Mouse (Mus musculus) liver, embryonic 16.5 days (tissue): ENCODE data around the gene Gtf3c5. TPM values are rescaled to one million over a fixed set of nuclear protein-coding genes. Genes with fewer than 3 reads are reported as not detected.

Experiments used
- ATAC-seq: fragments of 200-750 bp; cut with Nextera tagmentation; 2 replicates; pipeline ENCODE4 v1.8.0; 2017; ENCODE audit warnings: low read depth, mild to moderate bottlenecking, moderate number of reproducible peaks, moderate library complexity
- H3K27ac ChIP-seq: fragments of 300-500 bp; sonication (generic); 2 replicates; pipeline ENCODE4 v1.5.1; 2014; ENCODE audit warnings: mild to moderate bottlenecking, low read length
- H3K27me3 ChIP-seq: fragments of 300-500 bp; sonication (generic); 2 replicates; pipeline ENCODE4 v1.6.1; 2014; ENCODE audit warnings: low read depth, low read length, mixed read lengths; ENCODE audit not compliant: control insufficient read depth, insufficient read depth
- H3K36me3 ChIP-seq: fragments of 300-500 bp; sonication (generic); 2 replicates; pipeline ENCODE4 v1.6.1; 2014; ENCODE audit warnings: mild to moderate bottlenecking; ENCODE audit not compliant: control insufficient read depth, insufficient read depth
- H3K4me1 ChIP-seq: fragments of 300-500 bp; sonication (generic); 2 replicates; pipeline ENCODE4 v1.6.1; 2014; ENCODE audit warnings: low read depth, low read length, mixed read lengths; ENCODE audit not compliant: control insufficient read depth
- H3K4me2 ChIP-seq: fragments of 300-500 bp; sonication (generic); 2 replicates; pipeline ENCODE4 v1.6.1; 2014; ENCODE audit warnings: low read depth, low read length, mixed read lengths
- H3K4me3 ChIP-seq: fragments of 300-500 bp; sonication (generic); 2 replicates; pipeline ENCODE4 v1.5.1; 2014; ENCODE audit warnings: low read depth, mild to moderate bottlenecking, low read length
- H3K9ac ChIP-seq: fragments of 300-500 bp; sonication (generic); 2 replicates; pipeline ENCODE4 v1.6.1; 2014; ENCODE audit warnings: low read depth, low read length
- H3K9me3 ChIP-seq: fragments of 300-500 bp; sonication (generic); replicated peaks from 2 replicates; pipeline ENCODE4 v1.6.1; 2016; ENCODE audit warnings: low read length; ENCODE audit not compliant: control insufficient read depth
- WGBS: fragments of 180-500 bp; shearing (Covaris S2); extraction: QIAGEN DNeasy Blood & Tissue Kit; methylation state at CpG from one replicate; pipeline ENCODE4 v1.1.7; 2014; ENCODE audit not compliant: insufficient replicate concordance; 5-methylcytosine and 5-hydroxymethylcytosine counted together
- polyA plus RNA-seq: library from polyadenylated mRNA; unstranded; fragments of >200 nt; fragmentation: Nextera tagmentation; extraction: Ambion mirVana; gene quantifications from 2 replicates; pipeline ENCODE4 v1.2.1, GENCODE M21; 2015

Gtf3c5 gene
- polyA plus RNA-seq, 1 experiment from 2014 or later, result 12.1 TPM

DNA sequence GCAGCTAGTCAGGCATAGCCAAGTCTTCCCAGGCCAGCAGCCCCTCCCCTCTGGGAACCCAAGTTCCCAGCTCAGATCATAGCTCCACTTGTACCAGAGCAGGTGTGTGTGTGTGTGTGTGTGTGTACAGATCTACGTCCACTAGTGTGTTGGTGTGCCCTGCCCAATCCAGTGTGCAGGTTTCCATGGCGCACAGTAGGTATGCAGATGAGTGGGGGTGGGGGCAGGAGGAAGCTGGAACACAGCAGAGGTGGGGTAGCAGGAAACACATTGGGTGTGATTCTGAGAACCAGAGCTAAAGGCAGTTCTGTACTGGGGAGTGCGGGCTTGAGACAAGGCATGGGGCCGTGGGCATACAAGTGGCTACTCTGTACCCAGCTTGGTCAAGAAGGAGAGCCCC is 19.2 kb downstream of the Gtf3c5 start:
- Histone ChIP-seq H3K36me3 (peaks cover 3% of the 10 kb centered on the region), H3K4me3 (no peak overlapping the region), H3K27ac (no peak overlapping the region), H3K9ac (no peak overlapping the region), H3K4me2 (no peak overlapping the region), H3K27me3 (no peaks in the 10 kb centered on the region), H3K9me3 (no peaks in the 10 kb centered on the region), H3K4me1 (no peaks in the 10 kb centered on the region)
- 76% methylated on average over 4 of the region's 4 CpGs for WGBS
- no peak for ATAC-seq

DNA sequence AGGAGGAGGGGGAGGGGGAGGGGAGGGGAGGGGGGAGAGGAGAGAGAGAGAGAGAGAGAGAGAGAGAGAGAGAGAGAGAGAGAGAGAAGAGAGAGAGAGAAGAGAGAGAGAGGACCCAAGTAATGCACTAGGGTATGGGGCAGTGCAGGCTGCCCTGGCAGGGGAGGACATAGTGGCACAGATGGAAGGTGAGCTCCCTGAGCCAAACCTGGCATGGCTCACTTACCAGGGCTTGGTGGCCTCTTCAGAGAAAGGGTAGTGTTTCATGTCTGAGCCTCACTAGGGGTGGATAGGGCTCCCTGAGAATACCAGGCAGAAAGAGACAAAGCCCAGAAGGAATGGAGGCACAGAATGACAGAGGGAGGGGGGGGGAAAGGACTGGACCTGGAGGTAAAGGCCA is 19.7 kb downstream of the Gtf3c5 start:
- H3K36me3 ChIP-seq, result peaks cover 3% of the 10 kb centered on the region
- no peak for ATAC-seq

DNA sequence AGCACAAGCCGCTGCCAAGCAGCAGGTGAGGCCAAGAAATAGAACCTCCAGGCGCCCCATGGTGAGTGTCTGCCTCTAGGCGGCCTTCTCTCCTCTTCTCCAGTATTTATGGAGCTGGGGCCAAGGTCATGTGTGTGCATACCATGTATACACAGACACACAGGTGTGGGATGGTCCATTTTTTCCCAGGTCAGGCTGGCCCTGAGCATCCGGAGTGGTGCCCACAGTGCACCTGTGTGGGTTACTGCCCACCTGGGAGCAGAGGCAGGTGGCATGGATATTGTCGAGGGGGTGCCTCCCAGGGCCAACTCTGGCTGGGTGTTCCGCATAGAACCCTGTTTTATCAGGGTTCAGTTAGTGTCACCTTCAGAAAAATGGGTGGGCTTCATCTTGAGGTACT is 20.2 kb downstream of the Gtf3c5 start, which contains the start of gene Cel:
Gene Cel, minus strand, starts transcription at position 101 of the 400 bp plus-strand sequence.
- WGBS, result 58% methylated on average over 6 of the region's 6 CpGs
- no peak within 1 kb of the TSS for H3K4me3 ChIP-seq
- ATAC-seq, result no peak
- no peak within 1 kb of the TSS for H3K27ac ChIP-seq
- H3K4me2 ChIP-seq, result no peak within 1 kb of the TSS
- no peaks in the 10 kb centered on the region for H3K4me1 ChIP-seq
- H3K9me3 ChIP-seq, result no peaks in the 10 kb centered on the region
- no peaks in the 10 kb centered on the region for H3K27me3 ChIP-seq
- H3K9ac ChIP-seq, result no peak within 1 kb of the TSS
- H3K36me3 ChIP-seq, result peaks cover 3% of the 10 kb centered on the region

More for the DNA sequence above, 19.7 kb downstream of the Gtf3c5 start:
- no peaks in the 10 kb centered on the region for H3K9me3 ChIP-seq
- no peak overlapping the region for H3K9ac ChIP-seq
- H3K4me1 ChIP-seq, result no peaks in the 10 kb centered on the region
- H3K27ac ChIP-seq, result no peak overlapping the region
- H3K4me2 ChIP-seq, result no peak overlapping the region
- no peak overlapping the region for H3K4me3 ChIP-seq
- no peaks in the 10 kb centered on the region for H3K27me3 ChIP-seq

DNA sequence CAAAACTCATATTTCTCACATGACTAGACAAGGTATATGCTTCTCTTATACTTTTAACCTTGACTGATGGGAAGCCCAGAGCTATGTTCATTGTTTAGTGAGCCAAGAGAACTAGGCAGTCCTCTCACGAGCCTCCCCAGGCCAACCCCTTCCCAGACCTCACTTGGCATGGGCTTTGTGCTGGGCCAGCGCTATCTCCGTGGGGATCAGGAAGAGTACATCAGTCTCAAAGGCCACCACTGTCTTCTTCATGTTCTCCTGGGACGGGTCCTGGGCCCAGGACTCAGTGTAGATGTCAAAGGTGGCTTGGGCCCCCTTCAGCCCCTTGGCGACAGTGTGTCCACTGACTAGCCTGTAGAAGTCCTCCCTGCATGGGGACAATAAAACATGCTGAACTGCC is 26.1 kb downstream of the Gtf3c5 start:
- Histone ChIP-seq H3K4me3 (no peak overlapping the region), H3K9ac (no peak overlapping the region), H3K27me3 (no peaks in the 10 kb centered on the region), H3K9me3 (no peaks in the 10 kb centered on the region), H3K27ac (no peak overlapping the region), H3K4me2 (no peak overlapping the region), H3K36me3 (no peaks in the 10 kb centered on the region), H3K4me1 (no peaks in the 10 kb centered on the region)
- WGBS, result 61% methylated on average over 5 of the region's 5 CpGs
- ATAC-seq, result no peak

DNA sequence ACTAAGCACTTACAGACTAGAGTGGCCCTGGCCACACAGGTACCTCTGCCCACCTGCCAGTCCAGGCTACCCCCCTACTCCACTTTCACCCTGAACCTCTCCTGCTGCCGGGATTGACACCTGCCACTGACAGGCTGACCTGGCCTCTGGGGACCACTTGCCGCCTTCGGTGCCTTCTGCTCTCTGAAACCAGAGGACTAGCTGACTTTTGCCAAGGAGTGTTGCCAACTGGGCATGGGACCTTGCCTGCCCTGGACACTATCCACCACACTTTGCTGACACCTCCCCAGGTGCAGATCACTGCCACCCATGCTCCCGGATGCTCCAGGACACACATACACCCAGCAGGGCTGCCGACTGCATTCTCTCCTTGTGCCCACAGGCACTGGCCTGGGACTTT is 31.2 kb downstream of the Gtf3c5 start:
- H3K9ac ChIP-seq, result no peak overlapping the region
- no peak for ATAC-seq
- H3K27ac ChIP-seq, result no peak overlapping the region
- H3K27me3 ChIP-seq, result no peaks in the 10 kb centered on the region
- H3K9me3 ChIP-seq, result no peaks in the 10 kb centered on the region
- no peaks in the 10 kb centered on the region for H3K4me1 ChIP-seq
- H3K4me3 ChIP-seq, result no peak overlapping the region
- no peaks in the 10 kb centered on the region for H3K36me3 ChIP-seq
- 81% methylated on average over 5 of the region's 5 CpGs for WGBS
- H3K4me2 ChIP-seq, result no peak overlapping the region

DNA sequence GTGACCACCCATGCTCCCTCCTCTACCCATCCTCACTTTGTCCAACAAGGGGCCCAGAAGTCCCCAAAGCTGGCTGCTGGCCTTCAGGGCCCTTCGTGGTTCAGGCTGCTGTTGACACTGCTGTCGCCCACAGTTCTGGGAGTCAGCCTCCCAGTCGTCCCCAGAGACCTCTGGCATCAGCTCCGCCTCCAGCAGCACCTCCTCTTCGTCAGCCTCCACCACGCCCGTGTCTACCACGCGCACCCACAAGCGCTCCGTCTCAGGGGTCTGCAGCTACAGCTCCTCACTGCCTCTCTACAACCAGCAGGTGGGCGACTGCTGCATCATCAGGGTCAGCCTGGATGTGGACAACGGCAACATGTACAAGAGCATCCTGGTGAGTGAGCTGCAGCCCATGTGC is 34.4 kb downstream of the Gtf3c5 start:
- Histone ChIP-seq H3K4me3 (no peak overlapping the region), H3K27ac (no peak overlapping the region), H3K4me2 (no peak overlapping the region), H3K36me3 (no peaks in the 10 kb centered on the region), H3K4me1 (no peaks in the 10 kb centered on the region), H3K27me3 (no peaks in the 10 kb centered on the region), H3K9ac (no peak overlapping the region), H3K9me3 (no peaks in the 10 kb centered on the region)
- 67% methylated on average over 13 of the region's 13 CpGs for WGBS
- ATAC-seq, result no peak

DNA sequence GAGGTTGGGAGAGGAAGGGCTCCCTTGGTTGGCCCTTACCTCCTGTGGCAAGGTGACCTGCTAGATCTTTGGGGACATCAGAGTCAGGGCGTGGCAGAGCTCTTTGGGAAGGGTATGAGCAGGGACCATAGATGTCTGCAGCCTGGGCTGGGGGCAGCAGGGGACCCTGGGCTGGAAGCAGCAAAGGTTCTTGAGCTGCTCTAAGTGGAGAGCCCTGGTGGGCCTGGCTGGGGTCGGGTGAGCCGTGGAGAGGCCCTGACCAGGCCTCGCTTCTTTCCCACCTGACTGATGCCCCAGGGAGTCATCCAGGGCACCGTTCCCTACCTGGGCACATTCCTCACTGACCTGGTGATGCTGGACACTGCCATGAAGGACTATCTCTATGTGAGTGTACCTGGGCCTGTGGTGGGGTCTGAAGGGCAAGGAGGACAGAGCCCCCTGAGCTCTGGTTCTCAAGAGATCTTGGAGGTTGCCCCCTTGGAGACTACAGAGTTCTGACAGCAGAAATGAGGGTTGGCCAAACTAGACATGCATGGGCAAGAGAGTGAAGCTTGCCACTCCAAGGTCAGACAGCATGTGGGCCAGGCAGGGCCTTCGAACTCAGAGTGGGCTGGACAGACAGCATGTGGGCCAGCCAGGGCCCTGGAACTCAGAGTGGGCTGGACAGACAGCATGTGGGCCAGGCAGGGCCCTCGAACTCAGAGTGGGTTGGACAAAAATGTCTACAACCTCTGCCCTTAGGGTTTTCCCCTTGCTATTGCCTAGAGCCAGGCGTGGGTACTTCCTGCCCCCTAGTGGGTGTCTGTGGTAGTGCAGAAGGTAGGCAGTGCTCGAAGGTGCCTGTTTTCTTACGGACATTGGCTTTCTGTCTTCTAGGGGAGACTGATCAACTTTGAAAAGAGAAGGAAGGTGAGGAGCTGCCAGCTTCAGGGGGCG is 36.0 kb downstream of the Gtf3c5 start:
- 35% methylated on average over 11 of the region's 11 CpGs for WGBS
- no peaks in the 10 kb centered on the region for H3K4me1 ChIP-seq
- no peaks in the 10 kb centered on the region for H3K27me3 ChIP-seq
- H3K36me3 ChIP-seq, result no peaks in the 10 kb centered on the region
- H3K4me3 ChIP-seq, result no peak overlapping the region
- H3K4me2 ChIP-seq, result no peak overlapping the region
- peak; percentile 41; the same call in 1 of the 2 replicates for ATAC-seq
- no peaks in the 10 kb centered on the region for H3K9me3 ChIP-seq
- H3K9ac ChIP-seq, result no peak overlapping the region
- no peak overlapping the region for H3K27ac ChIP-seq

DNA sequence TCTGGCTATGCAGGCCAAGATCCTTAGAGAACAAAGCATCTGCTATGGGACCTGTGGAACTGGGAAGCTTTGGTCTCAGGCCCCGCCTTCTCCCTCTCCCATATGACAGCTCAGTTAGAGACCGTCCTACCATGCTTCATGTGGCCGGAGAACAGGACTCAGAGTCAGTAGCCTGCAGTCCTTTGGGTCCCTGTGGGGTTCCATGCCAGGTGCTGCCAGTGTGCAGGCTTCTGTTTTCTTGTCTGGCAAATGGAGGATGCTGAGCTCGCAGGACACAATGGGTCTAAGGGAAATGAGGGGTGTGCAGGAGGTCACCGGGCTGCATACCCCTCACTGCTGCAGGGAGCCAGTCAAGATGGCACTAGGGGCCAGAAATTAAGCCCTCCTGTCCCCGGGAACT is 37.0 kb downstream of the Gtf3c5 start:
- WGBS, result 58% methylated on average over 6 of the region's 6 CpGs
- Histone ChIP-seq H3K4me1 (no peaks in the 10 kb centered on the region), H3K4me2 (no peak overlapping the region), H3K9me3 (no peaks in the 10 kb centered on the region), H3K9ac (no peak overlapping the region), H3K4me3 (no peak overlapping the region), H3K27ac (no peak overlapping the region), H3K36me3 (no peaks in the 10 kb centered on the region), H3K27me3 (no peaks in the 10 kb centered on the region)
- ATAC-seq, result no peak

DNA sequence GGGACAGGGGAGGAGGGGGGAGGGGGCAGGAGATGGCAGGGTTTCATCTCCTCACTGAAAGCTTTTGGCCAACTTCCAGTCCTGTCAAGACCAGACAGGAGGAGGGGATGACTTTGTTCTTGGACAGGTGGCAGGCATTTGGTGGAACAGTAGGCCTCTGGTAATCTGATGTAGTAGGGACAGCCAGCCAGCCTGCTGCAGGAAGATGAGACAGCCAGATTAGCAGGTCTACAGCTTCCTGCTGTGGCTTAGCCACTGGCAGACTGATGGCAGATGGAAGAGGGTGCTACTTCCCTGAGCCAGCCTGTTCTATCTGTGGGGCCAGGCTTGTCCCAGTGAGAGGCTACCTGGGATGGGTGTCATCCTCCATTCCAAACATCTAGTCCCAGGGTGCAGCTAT is 37.6 kb downstream of the Gtf3c5 start:
- ATAC-seq, result no peak

More for the DNA sequence above, 37.6 kb downstream of the Gtf3c5 start:
- no peaks in the 10 kb centered on the region for H3K4me1 ChIP-seq
- H3K9ac ChIP-seq, result no peak overlapping the region
- H3K27ac ChIP-seq, result no peak overlapping the region
- H3K4me3 ChIP-seq, result no peak overlapping the region
- H3K4me2 ChIP-seq, result no peak overlapping the region
- H3K27me3 ChIP-seq, result no peaks in the 10 kb centered on the region
- no peaks in the 10 kb centered on the region for H3K9me3 ChIP-seq
- no peaks in the 10 kb centered on the region for H3K36me3 ChIP-seq
